In genomic region chr1:189026885-189027284, GRCm38 (mm10) we compare ENCODE assay signal across 9 mouse cellular contexts. TPM values are rescaled to one million over a fixed set of nuclear protein-coding genes. Genes with fewer than 3 reads are reported as not detected.
A peak's percentile ranks its signal among the peaks of the same experiment; 100 is the strongest.
DNase-seq lines count a peak whose midpoint lies in the region; ATAC-seq and TF ChIP-seq lines count a peak whose summit lies in the region.
"Had no signal": no experiment of that assay in that cellular context is flagged by ENCODE, and none has a peak within 500 bp of the region (broad histone marks: within the 10 kb centered on the region; RNA-seq: fewer than 3 reads in every experiment).

No protein-coding gene starts in this region.

- H3K4me1 ChIP-seq in midbrain, embryonic 11.5 days (ENCODE audit: control insufficient read depth, insufficient read depth, low read length) = no peaks in the 10 kb centered on the region
- H3K4me1 ChIP-seq in midbrain, embryonic 10.5 days = no peaks in the 10 kb centered on the region
- no peaks in the 10 kb centered on the region for H3K4me1 ChIP-seq in limb, embryonic 14.5 days (ENCODE audit: control insufficient read depth, insufficient read depth, low read length)
- H3K4me1 ChIP-seq: limb, embryonic 15.5 days had no signal

- peak; percentile 58; the same call in 1 of the 2 replicates for ATAC-seq in midbrain, embryonic 11.5 days (ENCODE audit: low FRiP score)
- no peak for ATAC-seq in limb, embryonic 14.5 days (ENCODE audit: low FRiP score, low read depth)

- TF ChIP-seq POLR2A in limb, embryonic 14.5 days (IDR thresholded peaks at IDR 0.05; ENCODE audit: borderline replicate concordance, extremely low read depth, insufficient read depth, insufficient read length) = no peak

- DNase-seq in gastrocnemius, postnatal 10 days = peak; percentile 22
- DNase-seq in gastrocnemius, adult 8-10 months (ENCODE audit: low spot score in 2 of 2) = no peak
- DNase-seq in midbrain, embryonic 11.5 days (ENCODE audit: low spot score, missing footprints) = peak; percentile 86
- no peak for DNase-seq in midbrain, embryonic 10.5 days (ENCODE audit: low spot score)
- DNase-seq in brain, adult 2 months (ENCODE audit: low read depth, low spot score) = peak; percentile 66
- DNase-seq in limb, embryonic 14.5 days (ENCODE audit: low spot score) = peak; percentile 63
- no peak for DNase-seq in urinary bladder, adult 18-20 months (ENCODE audit: low spot score in 2 of 2)
- no peak for DNase-seq in urinary bladder, postnatal 36 days (ENCODE audit: low spot score in 2 of 2)

- H3K36me3 ChIP-seq in midbrain, embryonic 11.5 days (ENCODE audit: control insufficient read depth, insufficient read depth, low read length) = no peaks in the 10 kb centered on the region
- no peaks in the 10 kb centered on the region for H3K36me3 ChIP-seq in midbrain, embryonic 10.5 days
- H3K36me3 ChIP-seq in limb, embryonic 14.5 days (ENCODE audit: control insufficient read depth, insufficient read depth, low read length) = no peaks in the 10 kb centered on the region
- H3K36me3 ChIP-seq: limb, embryonic 15.5 days had no signal

- no peaks in the 10 kb centered on the region for H3K27me3 ChIP-seq in midbrain, embryonic 11.5 days (ENCODE audit: control insufficient read depth, insufficient read depth, low read length)
- H3K27me3 ChIP-seq in midbrain, embryonic 10.5 days (ENCODE audit: low read depth, poor library complexity, severe bottlenecking) = no peaks in the 10 kb centered on the region
- H3K27me3 ChIP-seq in limb, embryonic 14.5 days (ENCODE audit: control insufficient read depth, insufficient read depth, low read length) = no peaks in the 10 kb centered on the region
- H3K27me3 ChIP-seq: limb, embryonic 15.5 days had no signal

- no peak overlapping the region for H3K9ac ChIP-seq in midbrain, embryonic 11.5 days (ENCODE audit: low read length)
- no peak overlapping the region for H3K9ac ChIP-seq in limb, embryonic 14.5 days (ENCODE audit: low read depth, low read length, severe bottlenecking)
- H3K9ac ChIP-seq: limb, embryonic 15.5 days had no signal

- H3K4me3 ChIP-seq in midbrain, embryonic 11.5 days (ENCODE audit: low read depth, low read length) = no peak overlapping the region
- no peak overlapping the region for H3K4me3 ChIP-seq in midbrain, embryonic 10.5 days
- H3K4me3 ChIP-seq in limb, embryonic 14.5 days (replicated peaks; ENCODE audit: low read length) = no peak overlapping the region
- H3K4me3 ChIP-seq: limb, embryonic 15.5 days had no signal

- no peak overlapping the region for H3K4me2 ChIP-seq in midbrain, embryonic 11.5 days
- H3K4me2 ChIP-seq in limb, embryonic 14.5 days (replicated peaks; ENCODE audit: low read depth, low read length, severe bottlenecking) = no peak overlapping the region
- H3K4me2 ChIP-seq: limb, embryonic 15.5 days had no signal

- no peak overlapping the region for H3K27ac ChIP-seq in midbrain, embryonic 11.5 days (ENCODE audit: low read depth, low read length)
- H3K27ac ChIP-seq in midbrain, embryonic 10.5 days (replicated peaks) = no peak overlapping the region
- H3K27ac ChIP-seq in limb, embryonic 14.5 days (replicated peaks; ENCODE audit: low read depth, low read length) = no peak overlapping the region
- H3K27ac ChIP-seq: limb, embryonic 15.5 days had no signal

- no peaks in the 10 kb centered on the region for H3K9me3 ChIP-seq in midbrain, embryonic 11.5 days (ENCODE audit: control insufficient read depth, low read length)
- no peaks in the 10 kb centered on the region for H3K9me3 ChIP-seq in midbrain, embryonic 10.5 days (replicated peaks)
- H3K9me3 ChIP-seq in limb, embryonic 14.5 days (ENCODE audit: control insufficient read depth, low read length) = no peaks in the 10 kb centered on the region
- H3K9me3 ChIP-seq: limb, embryonic 15.5 days had no signal

- WGBS in midbrain, embryonic 11.5 days = 64% methylated on average over 8 of the region's 8 CpGs
- 67% methylated on average over 8 of the region's 8 CpGs for WGBS in midbrain, embryonic 10.5 days
- WGBS in limb, embryonic 14.5 days = 55% methylated on average over 8 of the region's 8 CpGs

RNA-seq across cellular contexts. Expression of gene Kctd3, which starts 19.2 kb away (rescaled TPM):
- total RNA-seq in gastrocnemius, postnatal 10 days (2021) = 10 to 100 TPM; 33.6 to 39.6 TPM
- total RNA-seq in gastrocnemius, adult 8-10 months (2022) = 10 to 100 TPM; 11.6 to 14.1 (median 12.9) TPM
- polyA plus RNA-seq in midbrain, embryonic 11.5 days (2014; fragmentation: Nextera tagmentation; extraction: Ambion mirVana) = 36.1 and 36.7 TPM in 2 replicates
- polyA plus RNA-seq in midbrain, embryonic 10.5 days (2016; fragmentation: Nextera tagmentation; extraction: Ambion mirVana) = 28.6 and 31.1 TPM in 2 replicates
- 61.8 and 79.0 TPM in 2 replicates for polyA plus RNA-seq in limb, embryonic 14.5 days (2012; rRNA removed)
- polyA plus RNA-seq in limb, embryonic 14.5 days (2014; fragmentation: Nextera tagmentation; extraction: Ambion mirVana) = 35.4 and 38.3 TPM in 2 replicates

Comparison
In these comparisons a context has a peak if more than half of its experiments do, and no peak if none do; other contexts are left out.
1. DNase-seq: peak in gastrocnemius, postnatal 10 days (single experiment), midbrain, embryonic 11.5 days (single experiment), brain, adult 2 months (single experiment) and limb, embryonic 14.5 days (single experiment); none in gastrocnemius, adult 8-10 months (0 of 2), midbrain, embryonic 10.5 days (single experiment), urinary bladder, adult 18-20 months (0 of 2) and urinary bladder, postnatal 36 days (0 of 2).